Mouse (Mus musculus): ENCODE results near the gene Cd164.
A peak's percentile ranks its signal among the peaks of the same experiment; 100 is the strongest.

Cd164 gene

DNA sequence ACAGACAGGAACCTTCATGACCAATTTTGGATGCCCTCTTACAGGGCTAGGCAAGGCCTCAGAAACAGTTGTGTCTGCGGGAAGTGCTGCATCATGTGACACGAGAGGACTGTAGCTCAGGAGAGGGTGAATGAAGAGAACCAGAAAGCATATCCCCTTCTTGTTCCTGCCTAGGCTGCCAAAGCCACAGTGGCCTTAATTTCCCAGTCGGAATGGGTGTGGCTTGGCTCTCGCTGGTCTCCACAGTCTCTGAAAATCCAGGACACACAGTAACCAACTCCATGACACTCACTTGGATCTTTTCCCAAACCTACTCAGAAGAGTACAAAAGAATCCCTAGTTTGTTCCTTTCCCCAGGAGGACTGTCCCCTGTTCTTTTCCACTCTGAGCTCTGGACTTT is 18.3 kb upstream of the Cd164 start:
- DNase-seq (ENCODE audit: low spot score) = no peak

DNA sequence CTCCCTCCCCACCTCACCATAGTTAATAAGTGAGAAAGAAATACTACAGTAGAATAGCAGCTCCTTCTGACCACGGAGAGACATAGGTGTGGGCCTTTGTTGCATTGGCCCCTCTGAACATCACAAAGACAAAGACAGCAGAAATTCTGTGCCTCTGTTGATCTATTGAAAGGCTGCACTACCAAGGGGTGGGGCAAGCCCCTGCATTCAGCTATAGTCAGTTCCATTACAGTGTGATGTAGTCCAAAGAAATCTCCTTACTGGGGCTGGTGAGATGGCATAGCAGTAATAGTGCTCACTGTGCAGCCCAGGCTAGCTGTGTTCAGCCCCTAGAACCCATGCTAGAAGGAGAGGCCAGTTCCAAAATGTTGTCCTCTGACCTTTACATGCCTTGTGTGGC is 14.2 kb upstream of the Cd164 start:
- no peak for DNase-seq (ENCODE audit: low spot score)

DNA sequence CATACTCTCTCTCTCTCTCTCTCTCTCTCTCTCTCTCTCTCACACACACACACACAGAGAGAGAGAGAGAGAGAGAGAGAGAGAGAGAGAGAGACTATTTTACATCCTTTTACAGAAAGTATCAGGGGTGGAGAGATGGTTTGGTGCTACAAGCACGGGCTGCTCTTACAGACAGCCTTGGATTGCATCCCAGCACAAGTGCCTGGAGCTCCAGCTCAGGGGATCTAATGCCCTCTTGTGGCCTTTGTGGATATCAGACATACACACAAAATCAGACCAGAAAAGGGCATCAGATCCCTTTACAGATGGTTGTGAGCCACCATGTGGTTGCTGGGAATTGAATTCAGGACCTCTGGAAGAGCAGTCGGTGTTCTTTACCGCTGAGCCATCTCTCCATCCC is 13.8 kb upstream of the Cd164 start:
- peak; percentile 70 for DNase-seq (ENCODE audit: low spot score)

DNA sequence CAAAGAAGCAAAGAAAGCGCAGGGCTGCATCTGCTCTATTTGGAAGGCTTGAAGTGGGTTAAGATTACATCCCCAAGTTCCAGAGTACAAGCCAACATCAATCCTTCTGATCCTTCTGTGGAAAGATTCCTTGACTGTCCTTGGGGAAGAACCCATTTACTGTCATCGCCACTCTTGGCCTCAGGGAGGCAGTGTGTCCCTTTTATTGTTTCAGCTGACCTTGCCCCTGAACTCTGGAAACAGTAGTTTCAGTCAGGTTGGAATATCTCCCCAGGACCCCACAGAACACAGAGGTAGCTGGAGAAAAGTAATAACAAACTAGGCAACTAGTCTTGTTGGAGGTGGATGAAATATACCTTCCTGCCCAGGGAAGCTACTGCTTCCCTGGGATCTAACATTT is 10.1 kb upstream of the Cd164 start:
- DNase-seq (ENCODE audit: low spot score) = no peak

DNA sequence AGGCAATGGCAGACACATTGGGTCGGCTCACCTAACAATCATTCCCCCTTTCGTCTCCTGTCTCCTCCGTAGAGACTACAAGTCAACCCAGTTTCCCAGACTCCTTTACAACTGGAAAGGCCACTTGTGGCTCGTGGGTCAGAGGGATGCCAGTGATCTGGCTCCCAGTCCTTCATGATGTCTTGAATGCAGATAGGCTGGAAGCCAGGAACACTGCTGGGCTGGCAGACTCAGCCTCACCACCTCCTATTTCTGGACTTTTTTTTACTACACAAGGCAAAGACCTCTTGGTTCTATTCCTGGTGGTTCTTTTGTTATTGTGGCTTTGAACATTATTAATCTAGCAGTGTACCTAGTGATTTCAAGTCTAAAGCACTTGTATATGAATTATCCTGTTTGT is 4.9 kb upstream of the Cd164 start:
- no peak for DNase-seq (ENCODE audit: low spot score)

DNA sequence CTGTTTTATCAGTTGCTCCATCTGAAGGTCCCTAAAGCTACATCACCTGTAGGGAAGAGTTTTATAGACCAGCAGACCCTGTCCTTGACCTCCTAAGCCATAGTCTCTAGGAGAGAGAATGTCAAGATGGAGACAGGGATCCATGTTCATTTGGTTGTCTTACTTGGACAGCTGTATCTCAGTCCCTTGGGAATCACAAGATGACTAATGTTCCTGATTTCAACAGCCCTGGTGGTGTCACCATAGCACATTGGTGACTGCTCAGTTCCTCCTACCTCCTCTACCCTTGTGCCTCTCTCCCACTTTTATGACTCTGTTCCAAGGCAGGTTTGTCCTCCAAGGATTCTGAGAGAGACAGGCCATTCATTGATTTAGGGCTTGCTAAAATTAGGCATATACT is 4.3 kb upstream of the Cd164 start:
- DNase-seq (ENCODE audit: low spot score) = no peak

DNA sequence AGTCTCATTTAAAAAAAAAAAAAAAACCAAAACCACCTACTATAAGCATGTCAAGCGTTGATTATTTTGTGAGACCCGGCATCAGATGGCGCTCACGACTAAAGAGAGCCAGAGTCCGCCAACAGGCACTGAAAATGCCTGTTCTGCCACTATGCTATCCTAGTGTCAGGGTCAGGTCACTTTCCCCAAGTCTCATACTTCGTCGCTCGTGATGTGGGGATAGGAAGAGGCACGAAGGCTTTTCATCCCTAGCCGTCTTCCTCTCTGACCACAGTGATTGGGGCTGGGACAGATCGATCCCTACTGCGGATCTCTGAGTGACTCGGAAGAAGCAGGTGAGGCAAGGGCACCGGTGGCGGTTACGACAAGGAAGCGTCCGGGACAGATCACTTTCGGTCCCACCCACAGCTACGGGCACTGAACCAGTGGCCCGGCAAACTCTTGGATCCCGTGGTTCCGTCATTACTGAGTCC is 670 bp upstream of the Cd164 start:
- DNase-seq (ENCODE audit: low spot score) = peak; percentile 77

DNA sequence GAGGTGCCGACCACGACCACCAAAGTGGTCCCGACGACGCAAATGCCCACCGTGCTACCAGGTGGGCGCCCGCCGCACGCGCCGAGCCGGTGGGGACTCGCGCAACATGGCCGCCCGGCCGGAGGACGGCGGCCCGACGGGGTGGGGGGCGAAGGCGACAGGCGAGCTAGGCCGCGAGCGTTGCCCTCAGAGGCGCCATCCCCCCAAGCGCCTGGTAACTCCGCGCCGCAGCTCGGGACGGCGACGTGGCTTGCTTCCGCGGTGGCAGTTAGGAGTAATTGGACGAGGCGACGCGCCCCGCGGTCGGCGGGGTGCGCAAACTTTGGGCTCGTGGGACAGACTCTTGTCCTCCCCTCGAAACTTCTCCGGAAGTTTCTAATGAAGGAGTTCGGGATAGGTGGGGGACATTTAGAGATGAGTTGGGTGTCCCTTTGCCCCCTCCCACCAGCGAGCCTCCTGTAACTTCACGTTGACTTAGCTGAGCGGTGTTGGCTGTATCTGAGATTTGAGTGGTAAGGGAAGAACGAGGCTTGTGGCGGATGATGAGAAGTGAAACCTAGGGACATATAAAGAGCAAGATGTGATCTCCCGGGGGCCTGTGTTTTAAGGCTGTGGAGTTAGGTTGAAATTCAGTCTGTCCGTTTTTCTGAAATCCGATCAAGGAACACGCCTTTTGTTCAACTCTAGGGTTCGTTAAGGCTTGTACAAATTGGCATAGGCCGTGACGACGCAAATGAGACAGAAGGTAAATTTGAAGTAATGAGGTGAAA is 611 bp downstream of the Cd164 start:
- peak; percentile 46 for DNase-seq (ENCODE audit: low spot score)

DNA sequence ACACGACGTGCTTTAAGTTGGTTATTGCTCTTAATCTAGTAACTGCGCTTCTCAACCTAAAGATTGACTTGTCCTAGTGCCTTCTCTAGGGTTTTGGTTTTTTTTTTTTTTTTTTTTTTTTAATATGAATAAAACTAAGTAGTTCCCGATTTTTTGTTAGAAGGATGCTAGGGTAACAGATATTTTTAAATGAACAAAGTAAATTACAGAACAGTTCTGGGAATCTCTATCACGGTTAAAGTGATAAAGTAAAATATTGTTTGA is 1.1 kb downstream of the Cd164 start:
- DNase-seq (ENCODE audit: low spot score) = no peak

DNA sequence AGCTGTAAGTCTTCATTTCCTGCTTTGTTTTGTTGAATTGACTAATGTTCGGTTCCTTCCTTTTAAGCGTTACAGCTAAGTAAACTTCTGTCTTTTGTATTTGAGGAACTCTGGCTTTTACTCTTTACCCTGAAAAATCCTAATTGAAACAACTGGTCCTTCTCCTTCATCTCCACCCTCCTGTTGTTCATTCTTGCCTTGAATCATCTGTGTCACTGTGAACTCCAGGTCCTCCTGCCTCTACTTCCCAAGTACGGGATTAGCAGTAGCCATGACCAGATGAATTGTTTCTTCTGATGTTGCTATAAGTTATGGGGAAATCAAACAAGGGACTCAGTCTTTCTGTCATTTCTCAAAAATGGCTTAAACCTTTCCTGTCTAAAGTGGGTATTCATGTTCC is 4.2 kb downstream of the Cd164 start:
- no peak for DNase-seq (ENCODE audit: low spot score)

DNA sequence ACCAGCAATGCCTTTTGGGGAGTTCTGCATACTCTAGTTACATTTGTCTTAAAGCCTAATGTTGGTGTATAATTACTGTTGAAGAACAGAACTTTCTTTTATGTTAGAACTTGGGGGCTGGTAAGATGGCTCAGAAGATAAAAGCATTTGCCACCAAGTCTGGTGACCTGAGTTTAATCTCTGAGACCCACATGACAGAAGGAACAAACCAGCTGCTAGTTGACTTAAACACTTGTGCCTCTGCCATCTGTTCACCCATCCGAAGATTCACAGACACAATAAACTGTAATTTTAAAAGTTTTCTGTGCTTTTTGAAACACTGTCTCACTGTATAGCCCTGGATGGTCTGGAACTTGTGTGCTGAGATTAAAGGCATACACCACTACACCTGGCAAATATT is 6.5 kb downstream of the Cd164 start:
- DNase-seq (ENCODE audit: low spot score) = no peak

DNA sequence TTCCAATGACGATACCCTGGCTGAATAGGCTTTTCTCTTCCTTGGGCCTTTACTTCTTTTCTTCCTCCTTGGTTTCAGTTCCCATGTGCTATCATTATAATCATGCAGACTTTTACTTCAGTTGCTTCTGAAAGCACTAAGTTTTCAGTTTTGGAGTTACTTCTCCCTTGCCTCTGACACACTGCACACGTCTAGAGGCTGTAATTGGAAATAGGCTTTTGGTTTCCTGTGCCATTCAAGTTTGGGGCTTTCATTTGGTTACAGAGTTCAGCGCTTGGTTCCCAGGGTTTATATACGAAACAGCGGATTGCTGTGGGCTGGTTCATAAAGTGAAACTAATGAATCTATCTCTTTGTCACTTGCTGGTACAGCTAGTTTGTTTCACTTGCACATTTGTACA is 10.8 kb downstream of the Cd164 start:
- no peak for DNase-seq (ENCODE audit: low spot score)

DNA sequence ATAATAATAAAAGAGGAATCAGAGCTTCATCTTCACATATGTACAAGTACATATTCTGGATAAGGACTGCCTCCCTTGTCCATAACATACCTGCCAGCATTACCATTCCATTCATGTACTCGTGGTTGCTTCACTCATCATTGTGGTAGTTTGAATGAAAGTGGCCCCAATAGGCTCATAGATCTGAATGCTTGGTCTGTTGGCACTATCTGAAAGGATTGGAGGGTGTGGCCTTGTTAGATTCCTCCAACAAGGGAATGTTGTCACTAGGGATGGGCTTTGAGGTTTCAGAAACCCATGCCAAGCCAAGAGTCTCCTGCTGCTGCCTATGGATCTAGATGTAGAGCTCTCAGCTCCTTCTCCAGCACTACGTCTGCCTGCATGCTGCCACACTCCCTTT is 16.8 kb downstream of the Cd164 start:
- no peak for DNase-seq (ENCODE audit: low spot score)

DNA sequence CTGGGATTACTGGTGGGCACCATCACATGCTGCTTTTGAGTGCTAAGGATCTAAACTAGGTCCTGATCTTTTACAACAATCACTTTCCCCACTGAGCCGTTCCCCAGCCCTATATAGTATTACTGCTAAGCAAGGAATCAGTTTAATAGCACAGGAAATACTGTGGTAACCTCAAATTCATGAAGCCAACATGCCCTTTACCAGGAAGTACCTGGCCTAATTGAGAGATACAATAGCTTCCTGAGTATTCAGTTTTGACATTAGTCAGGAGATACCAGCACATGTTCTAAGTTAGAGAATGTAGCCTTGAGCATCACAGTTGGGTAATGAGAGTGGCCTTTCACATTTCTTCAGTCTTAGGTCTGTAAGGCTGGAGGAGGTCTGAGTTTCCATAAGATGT is 17.5 kb downstream of the Cd164 start:
- DNase-seq (ENCODE audit: low spot score) = no peak

DNA sequence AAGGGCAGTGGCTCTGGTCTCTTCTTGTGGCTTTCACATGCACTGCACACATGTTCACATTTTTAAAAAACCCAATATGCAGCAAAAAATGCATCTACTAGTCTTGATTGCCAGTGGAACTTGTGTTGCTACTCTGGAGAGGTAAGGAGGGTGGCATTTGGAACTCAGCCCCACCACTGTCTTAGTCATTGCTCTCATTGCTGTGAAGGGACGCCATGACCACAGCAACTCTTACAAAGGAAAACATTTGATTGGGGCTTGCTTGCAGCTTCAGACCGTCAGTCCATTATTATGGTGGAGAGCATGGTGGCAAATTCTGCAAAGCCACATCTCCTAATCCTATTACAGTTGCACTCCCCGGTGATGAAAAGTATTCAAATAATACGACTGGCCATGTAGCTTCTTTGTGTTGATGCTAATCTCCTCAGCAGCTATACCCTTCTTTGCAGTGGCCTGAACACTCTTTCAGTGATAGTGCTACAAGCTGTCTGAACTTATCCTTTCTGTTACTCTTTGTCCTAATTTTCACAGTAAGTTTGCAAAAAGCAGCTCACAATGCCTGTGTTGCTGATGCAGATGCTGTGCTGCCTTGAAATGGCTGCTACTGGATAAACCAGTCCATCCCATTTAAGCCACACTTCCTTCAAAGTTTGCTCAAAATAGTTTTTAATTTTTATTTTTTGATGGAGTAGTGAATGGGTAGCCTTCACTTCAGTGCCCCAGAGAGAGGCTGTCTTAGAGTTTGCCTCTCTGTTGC is 18.2 kb downstream of the Cd164 start:
- no peak for DNase-seq (ENCODE audit: low spot score)

DNA sequence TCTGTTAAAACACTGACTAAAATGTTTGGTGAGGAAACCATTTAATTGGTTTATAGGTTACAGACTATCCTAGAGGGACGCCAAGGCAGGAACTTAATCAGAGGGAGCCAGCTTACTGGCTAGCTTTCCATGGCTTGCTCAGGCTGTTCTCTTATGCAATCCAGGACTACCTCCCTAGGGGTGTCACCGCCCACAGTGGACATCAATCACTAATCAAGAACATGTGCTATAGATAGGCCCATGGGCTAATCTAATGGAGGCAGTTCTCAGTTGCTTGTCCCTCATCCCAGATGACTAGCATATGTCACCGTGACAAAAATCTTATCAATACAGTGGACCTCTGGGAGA is 18.7 kb downstream of the Cd164 start:
- no peak for DNase-seq (ENCODE audit: low spot score)

DNA sequence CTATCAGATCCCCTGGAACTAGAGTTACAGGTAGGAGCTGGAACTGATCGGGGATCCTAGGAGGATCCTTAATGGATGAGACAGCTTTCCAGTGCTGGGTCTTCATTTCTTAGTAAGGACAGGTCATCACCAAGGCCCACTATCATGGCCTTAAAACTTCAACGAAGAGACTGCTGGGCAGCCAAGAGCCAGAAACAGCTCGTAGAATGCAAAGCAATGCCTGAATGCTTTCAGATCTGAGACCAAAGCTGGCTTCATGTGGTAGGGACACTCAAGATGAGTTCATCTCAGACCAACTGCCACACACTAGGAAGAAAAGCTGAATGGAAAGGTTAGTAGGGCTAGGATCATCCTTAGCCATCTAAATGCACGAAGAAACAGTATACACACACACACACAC is 19.8 kb downstream of the Cd164 start:
- no peak for DNase-seq (ENCODE audit: low spot score)

DNA sequence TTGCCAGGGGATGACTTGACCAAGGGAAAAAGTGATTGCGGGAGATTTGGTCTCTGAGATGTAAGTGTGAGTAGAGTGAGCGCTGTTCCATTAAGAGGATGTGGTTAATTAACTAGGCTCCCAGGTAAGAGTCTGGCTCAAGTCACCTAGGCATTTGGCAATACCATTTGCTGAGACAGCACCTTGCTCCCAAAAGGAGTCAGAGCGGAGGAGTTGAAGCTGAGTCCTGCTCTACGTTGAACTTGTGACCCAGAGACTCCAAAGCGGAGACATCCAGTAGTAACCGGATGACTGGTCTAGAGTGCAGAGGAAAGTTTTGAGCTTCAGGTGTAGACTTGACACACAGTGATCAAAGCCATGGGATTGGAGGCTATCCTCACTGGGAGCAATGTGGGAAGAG is 22.8 kb downstream of the Cd164 start:
- DNase-seq (ENCODE audit: low spot score) = no peak

DNA sequence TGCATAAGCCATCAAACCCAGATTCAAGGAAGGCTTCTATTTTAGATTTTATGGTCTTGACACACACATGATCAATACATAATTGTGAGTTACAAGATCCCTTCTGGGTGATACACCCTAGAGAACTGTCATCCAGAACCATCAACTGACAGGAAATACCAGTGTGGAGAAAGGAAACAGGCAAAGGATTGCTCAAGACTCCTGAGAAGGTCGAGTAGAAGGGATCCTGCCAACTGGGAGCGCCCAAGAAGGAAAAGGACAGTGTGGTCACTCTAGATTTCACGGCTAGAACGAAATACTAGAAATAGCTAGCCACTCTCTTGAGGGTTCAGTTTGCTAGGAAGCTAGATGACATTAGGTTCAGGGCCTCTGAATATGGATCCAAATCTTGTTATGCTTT is 24.2 kb downstream of the Cd164 start:
- DNase-seq (ENCODE audit: low spot score) = no peak

DNA sequence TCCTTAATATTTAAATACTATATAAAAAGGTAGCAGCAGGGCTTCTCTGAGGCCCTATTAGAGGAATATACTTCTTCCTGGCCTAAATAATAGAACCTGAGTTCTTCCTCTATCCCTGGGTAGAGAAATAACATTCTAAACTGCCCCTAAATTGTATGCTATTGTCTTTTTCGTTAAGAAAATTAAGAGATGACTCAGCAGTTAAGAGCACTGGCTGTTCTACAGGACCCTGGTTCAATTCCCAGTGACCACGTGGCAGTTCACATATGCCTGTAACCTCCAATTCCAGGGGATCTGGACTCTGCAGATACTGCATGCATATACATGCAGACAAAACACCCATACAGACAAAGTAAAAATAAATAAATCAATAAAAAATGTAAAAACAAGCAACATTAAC is 24.6 kb downstream of the Cd164 start:
- DNase-seq (ENCODE audit: low spot score) = no peak

DNA sequence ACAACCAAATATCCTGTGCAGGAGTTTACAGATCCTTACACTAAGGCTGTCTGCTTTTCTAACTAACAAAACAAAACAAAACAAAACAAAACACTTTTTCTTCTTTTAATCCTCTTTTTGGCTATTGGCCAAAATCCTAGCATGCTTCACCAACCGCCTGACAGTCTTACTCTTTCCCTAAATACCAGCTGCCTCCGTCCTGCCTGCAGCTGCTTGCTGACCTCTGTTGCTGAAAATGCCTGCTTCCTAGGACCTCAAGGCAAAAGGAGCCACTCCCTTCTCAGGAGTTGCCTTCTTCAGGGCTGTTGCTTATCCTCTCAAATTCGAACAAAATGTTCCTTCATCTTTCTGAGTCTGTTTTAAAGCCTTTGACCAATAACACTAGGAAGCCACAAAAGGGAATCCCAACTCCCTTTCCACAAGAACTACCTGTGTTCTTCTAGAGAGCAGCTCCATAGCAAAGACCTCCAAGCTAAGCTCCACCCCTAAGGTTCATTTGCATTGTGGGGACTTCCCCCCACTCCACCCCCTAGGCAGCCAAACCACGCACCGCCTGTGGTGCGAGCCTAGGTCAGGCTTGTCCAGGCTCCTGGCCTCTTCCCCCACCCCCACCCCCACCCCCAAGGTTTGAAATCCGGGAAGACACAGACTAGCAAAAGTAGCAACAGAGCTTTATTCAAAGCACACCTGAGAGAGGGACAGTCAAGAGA is 25.4 kb downstream of the Cd164 start:
- no peak for DNase-seq (ENCODE audit: low spot score)

DNA sequence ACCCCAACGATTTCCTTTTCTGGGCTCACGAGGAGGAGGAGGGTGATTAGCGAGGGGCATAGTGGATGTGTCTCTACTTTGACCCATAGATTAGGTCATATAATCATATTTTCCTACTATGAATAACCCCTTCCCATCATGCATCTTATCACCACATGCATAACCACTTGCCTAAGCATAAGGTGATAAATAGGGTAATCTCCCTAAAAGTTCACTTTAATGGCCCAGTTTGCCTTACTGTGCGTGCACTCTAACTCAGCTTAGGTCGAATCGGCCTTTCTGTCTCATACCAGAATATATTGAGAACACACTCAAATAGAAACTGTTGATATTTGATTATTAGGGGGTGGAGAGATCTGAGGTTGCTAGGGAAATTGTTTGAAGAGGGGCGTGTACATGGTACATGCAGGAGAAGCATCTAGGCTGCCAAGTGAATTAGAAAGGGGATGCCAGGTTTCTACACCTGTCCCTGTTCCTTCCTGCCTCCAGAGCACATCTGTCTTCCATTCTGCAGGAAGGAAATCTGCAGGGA is 26.1 kb downstream of the Cd164 start:
- DNase-seq (ENCODE audit: low spot score) = no peak
